Mouse (Mus musculus) erythroid progenitor cell, adult 5-6 weeks (primary cell): ENCODE measurements around the gene Ptov1. TPM values are rescaled to one million over a fixed set of nuclear protein-coding genes. Genes with fewer than 3 reads are reported as not detected.
A peak's percentile ranks its signal among the peaks of the same experiment; 100 is the strongest.

Experiments used
- ATAC-seq: replicated peaks from 2 replicates; pipeline ENCODE4 v1.8.0; 2016; ENCODE audit warnings: moderate number of reproducible peaks, mild to moderate bottlenecking, moderate TSS enrichment, inconsistent platforms; ENCODE audit not compliant: poor library complexity, low FRiP score, severe bottlenecking
- total RNA-seq, 2 experiments: library from RNA; stranded (forward) in 1 of 2; stranded (reverse) in 1 of 2; fragments of 150-400 nt in 1 of 2; fragments of 186-747, 209-891 nt in 1 of 2; gene quantifications; 2 replicates each; pipeline versions ENCODE4 v1.2.3 to v1.2.4; 2015 to 2017; ENCODE audit warnings: low replicate concordance in 2 of 2

The Ptov1 gene
- total RNA-seq, 2 experiments from 2014 or later = 4.8 to 18.4 TPM

GRCm38 (mm10) chr7:44847772-44848171, 21.8 kb downstream of the Ptov1 start:
- no peak for ATAC-seq

DNA sequence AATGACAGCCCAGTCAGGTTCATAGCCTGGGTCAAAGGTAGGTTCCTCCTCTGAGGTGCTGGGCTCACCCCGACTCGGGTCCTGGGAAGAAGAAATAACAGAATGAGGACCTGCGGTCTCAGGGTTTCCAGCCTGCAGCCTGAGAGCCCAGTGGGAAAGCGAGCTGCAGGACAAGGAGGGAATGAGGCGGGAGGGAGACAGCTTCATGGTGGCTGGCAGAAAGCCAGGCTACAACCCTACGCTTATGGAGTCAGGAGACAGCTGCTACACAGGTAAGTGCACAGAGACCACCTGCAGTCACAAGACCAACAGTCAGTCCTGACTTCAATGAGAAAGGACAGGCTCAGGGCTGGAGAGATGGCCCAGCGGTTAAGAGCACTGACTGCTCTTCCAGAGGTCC, 22.8 kb downstream of the Ptov1 start:
- no peak for ATAC-seq

- ATAC-seq = no peak
Observed at GRCm38 (mm10) chr7:44845006-44845405, 24.6 kb downstream of the Ptov1 start.

DNA sequence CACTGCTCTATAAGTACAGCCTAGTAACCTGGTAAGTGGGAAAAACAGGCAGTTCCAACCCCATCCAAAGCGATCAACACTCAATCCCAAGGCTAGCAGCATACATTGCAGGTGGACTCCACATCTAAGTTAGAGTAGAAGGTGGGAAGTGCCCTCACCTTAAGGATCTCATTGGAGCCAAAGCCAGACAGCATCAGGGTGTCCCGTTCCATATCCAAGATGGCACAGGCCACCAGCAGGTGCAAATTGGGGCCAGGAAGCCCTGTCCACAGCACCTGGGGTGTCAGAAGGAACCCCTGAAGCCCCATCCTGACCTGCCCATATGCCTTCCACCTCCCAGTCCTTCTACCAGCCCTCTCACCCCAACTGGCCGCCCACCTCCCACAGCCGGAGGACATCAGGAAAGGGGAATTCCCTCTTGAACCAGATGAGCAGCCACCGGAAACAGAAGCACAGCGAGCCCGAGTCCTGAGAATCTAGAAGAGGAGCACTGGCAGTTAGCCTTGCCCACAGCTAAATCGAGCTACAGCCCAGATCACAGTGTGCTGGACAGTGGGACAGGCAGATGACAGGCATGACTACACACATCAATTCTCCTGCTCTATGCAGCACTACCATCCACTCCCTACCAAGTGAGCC, 27.6 kb downstream of the Ptov1 start:
- no peak for ATAC-seq

DNA sequence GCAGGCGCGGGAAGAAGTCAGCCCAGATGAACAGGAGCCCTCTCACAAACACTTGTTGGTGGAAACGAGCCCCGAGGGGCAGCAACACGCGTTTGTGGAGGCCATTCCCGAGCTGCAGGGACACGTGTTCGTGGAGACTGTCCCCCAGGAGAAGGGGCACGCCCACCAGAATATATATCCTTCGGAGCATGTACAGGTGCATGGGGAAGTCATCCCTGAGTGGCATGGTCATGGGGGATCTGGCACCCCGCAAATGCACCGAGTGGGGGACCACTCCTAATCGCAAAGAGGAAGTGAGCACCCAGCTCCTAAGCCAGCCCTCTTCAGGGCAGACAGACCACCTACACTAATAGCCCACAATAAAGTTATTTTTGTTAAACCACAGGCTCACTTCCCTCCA, 29.2 kb downstream of the Ptov1 start:
- no peak for ATAC-seq

DNA sequence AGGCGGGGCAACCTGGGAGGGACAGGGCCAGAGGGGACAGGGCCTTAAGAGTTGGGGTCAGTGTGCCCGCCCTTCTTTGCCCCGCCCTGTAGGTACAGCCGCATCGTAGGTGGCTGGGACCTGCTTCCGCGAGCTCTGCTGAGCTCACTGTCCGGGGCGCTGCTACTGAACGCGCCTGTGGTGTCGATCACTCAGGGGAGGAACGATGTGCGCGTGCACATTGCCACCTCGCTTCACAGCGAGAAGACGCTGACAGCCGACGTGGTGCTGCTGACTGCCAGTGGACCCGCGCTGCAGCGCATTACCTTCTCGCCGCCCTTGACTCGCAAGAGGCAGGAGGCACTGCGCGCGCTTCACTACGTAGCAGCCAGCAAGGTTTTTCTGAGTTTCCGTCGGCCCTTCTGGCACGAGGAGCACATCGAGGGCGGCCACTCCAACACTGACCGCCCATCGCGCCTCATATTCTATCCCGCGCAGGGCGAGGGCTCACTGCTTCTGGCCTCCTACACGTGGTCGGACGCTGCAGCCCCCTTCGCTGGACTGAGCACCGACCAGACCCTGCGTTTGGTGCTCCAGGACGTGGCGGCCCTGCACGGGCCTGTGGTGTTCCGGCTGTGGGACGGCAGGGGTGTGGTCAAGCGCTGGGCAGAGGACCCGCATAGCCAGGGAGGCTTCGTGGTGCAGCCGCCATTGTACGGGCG, 29.9 kb downstream of the Ptov1 start:
- ATAC-seq = no peak

DNA sequence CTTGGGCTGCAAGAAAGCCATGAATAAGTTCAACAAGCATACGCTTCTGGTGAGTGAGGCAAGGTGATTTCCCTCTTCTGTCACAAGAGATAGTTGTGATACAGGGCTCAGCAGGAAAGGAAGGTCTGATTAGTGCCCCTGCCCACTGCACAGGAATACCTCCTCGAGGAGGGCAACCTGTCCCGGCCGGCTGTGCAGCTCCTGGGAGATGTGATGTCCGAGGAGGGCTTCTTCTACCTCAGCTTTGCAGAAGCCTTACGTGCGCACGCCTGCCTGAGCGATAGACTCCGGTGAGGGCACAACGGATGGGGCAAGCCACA, 30.5 kb downstream of the Ptov1 start:
- ATAC-seq = no peak

- no peak for ATAC-seq
Observed at GRCm38 (mm10) chr7:44838073-44838472, 31.5 kb downstream of the Ptov1 start.

GRCm38 (mm10) chr7:44836423-44837053, 33.0 kb downstream of the Ptov1 start:
- no peak for ATAC-seq

DNA sequence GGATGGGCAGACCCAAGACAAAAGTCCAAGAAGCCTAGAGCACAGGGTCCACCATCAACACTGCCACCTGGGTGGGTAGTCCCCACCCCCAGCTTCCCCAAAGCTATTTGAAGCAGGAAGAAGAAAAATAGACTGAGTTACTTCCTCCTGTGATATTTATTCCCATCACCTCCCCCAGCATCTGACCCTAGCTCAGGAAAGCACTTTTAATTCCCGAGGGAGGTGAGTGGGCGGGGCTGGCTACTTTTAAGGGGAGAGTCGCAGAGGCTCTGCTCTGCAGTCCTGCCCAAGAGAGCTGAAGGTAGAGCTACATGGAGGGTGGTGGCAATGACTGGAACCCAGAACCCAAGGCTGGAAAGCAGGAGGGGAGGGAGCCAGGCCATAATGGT, 33.6 kb downstream of the Ptov1 start:
- ATAC-seq = no peak

DNA sequence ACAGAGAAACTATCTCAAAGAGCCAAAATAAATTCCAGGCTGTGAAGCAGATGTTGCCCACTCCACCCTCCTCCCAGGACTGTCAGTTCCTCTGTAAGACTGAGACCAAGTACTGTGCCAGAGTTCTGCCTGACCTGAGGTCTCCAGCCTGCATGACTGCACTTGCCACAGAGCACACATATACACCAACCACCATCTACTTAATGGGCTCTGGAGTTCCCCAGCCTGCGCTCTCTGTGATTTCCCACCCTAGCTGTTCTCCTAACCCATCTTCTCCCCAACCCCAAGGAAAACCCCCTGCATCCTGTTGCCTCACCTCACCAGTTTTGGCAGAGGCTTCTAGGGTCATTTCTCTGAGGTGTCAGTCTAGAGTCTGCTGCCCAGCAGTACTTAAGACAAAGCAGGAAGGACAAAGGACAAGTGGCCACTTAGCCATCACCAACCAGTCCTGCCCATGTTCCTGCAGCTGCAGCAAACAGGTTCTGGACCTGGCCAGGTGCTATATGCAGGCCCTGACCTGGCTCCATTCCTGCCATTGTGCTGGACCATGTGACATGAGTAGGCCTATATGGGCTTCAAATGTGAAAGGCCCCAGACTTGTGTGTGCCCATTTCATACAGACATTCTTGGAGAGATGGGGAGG, 34.1 kb downstream of the Ptov1 start:
- no peak for ATAC-seq

GRCm38 (mm10) chr7:44832763-44833162, 36.8 kb downstream of the Ptov1 start:
- ATAC-seq = no peak

DNA sequence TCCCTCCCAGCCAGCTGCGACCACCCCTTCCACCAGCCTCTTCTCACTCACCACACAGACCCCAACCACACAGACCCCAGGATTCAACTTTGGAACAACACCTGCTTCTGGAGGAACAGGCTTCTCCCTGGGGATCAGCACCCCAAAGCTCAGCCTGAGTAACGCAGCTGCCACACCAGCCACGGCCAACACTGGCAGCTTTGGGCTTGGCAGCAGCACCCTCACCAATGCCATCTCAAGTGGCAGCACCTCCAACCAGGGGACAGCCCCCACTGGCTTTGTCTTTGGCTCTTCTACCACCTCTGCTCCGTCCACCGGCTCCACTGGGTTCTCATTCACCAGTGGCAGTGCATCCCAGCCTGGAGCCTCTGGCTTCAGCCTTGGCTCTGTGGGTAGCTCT, 40.9 kb downstream of the Ptov1 start:
- no peak for ATAC-seq

GRCm38 (mm10) chr7:44826771-44827170, 42.8 kb downstream of the Ptov1 start:
- ATAC-seq = no peak

GRCm38 (mm10) chr7:44824872-44825271, 44.7 kb downstream of the Ptov1 start:
- ATAC-seq = peak; percentile 68

DNA sequence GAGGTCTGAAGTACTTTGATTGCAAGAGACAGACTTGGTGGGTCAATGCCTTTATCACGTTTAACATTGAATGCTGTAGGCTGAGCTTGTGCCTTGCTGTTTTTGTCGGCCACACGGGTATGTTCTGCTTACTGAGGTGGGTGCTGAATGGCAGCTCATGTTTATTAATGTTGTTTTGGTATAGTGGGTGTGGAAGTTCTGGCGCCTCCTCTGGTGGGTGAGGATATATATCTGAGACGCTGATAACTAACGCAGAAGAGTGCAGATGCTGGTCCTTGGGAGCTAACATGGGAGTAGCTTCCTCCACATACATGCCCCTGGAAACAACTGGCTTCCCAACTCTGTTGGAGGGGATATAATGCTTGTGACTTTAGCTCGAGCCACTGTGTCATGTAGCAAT, 46.2 kb downstream of the Ptov1 start:
- ATAC-seq = no peak

DNA sequence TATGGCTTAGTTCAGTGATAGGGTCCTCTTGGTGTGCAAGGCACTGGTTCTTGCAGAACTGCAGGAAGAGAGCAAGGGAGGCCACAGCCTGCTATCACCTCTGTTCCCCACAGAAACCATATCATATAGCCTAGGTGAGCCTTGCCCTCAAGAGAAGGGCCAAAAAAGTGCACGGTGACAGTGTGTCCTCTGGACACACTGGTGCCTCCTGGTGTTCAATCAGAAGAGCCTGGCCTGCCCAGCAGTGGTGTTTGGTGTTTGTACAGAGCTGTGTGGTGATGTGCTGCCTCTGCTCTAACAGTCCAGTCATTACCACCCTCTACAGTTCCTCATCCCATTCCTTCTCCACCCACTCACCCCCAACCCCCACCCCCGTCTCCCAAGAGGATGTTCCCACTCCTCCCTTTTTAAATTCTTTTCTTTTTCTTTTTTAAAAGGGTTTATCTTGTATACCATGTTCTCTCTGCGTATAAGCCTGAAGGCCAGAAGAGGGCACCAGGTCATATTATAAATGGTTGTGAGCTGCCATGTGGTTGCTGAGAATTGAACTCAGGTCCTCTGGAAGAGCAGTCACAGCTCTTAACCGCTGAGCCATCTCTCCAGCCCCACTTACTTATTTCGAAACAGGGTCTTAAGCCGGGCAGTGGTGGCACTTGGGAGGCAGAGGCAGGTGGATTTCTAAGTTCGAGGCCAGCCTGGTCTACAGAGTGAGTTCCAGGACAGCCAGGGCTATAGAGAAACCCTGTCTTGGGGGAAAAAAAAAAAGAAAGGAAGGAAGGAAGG, 47.7 kb downstream of the Ptov1 start:
- no peak for ATAC-seq

- ATAC-seq = no peak
Observed at GRCm38 (mm10) chr7:44820525-44820924, 49.1 kb downstream of the Ptov1 start.

DNA sequence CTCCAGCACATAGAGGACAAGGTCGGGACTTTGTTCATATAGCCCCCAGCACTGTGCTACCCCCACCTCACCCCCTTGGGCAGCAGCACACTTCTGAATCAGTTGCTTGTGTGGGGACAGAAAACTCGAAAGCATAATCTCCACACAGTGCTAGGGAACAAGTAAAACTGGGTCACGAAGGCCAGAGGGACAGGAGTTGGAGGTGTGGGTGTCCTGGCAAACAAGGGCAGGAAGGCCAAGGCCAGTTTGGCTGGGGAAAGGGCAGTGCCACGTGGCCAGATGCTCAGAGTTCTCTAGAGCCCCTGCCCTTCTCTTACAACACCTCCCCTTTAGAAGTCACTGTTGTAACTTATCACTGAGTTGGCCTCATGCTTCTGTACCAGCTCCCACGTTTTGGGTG, 49.7 kb downstream of the Ptov1 start:
- ATAC-seq = no peak

DNA sequence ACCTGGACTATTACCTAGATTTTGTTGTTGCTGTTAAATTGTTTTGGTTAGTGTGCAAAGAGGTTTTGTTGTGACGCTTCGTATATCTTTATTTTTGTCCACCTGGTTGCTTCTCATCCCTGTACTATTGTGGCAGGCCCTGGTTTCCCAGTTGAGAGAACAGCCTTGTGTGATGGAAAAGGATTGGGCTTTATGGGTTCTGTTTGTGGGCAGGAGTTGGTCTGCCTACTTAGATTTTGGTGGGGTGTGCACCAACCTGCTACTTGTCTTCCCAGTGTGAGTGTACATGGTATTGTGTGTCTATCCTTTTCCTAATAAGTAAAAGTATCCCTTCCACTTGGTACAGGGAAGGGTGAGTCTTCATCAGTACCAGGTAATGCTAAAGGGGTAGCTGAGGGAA, 50.2 kb downstream of the Ptov1 start:
- no peak for ATAC-seq
